24 mouse cellular contexts compared by ENCODE assay signal in the genomic region with DNA sequence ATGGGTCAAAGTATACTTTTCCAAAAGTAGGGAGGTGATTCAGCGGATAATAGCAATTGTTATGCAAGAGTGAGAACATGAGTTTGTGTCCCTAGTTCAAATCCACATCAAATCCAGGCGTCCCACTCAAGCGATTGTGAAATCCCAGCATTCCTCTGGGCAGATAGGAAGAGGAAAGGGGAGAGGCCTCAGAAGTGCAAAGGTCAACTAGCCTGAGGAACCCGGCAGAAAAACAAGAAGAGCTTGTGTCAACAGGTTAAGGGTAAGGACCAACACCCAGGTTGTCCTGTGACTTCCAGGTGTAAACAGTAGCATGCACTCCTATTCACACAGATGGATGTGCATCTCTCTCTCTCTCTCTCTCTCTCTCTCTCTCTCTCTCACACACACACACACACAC.
A peak's percentile ranks its signal among the peaks of the same experiment; 100 is the strongest.
DNase-seq lines count a peak whose midpoint lies in the region; ATAC-seq and TF ChIP-seq lines count a peak whose summit lies in the region.
"Had no signal": no experiment of that assay in that cellular context is flagged by ENCODE, and none has a peak within 500 bp of the region (broad histone marks: within the 10 kb centered on the region; RNA-seq: fewer than 3 reads in every experiment).

No protein-coding gene starts in this region.

- TF ChIP-seq EP300 in liver, postnatal 0 days (IDR thresholded peaks at IDR 0.05; ENCODE audit: low read depth) = no peak

- ATAC-seq in liver, postnatal 0 days = no peak
- peak; percentile 52 for ATAC-seq in intestine, postnatal 0 days
- ATAC-seq: activated CD4-positive, CD25-positive, alpha-beta regulatory T cell, adult 4 months; CD4-positive, CD25-positive, alpha-beta regulatory T cell, adult 4 months; forebrain, embryonic 13.5 days; forebrain, embryonic 16.5 days; Patski had no signal

- H3K9ac ChIP-seq in liver, adult 2 months (ENCODE audit: low read depth, low read length) = no peak overlapping the region
- no peak overlapping the region for H3K9ac ChIP-seq in liver, postnatal 0 days (replicated peaks)
- H3K9ac ChIP-seq in intestine, postnatal 0 days (ENCODE audit: low read depth, low read length) = no peak overlapping the region
- H3K9ac ChIP-seq: forebrain, embryonic 13.5 days; hindbrain, embryonic 15.5 days had no signal

- H3K9me3 ChIP-seq in liver, postnatal 0 days (ENCODE audit: low read length) = no peaks in the 10 kb centered on the region
- no peaks in the 10 kb centered on the region for H3K9me3 ChIP-seq in intestine, postnatal 0 days (ENCODE audit: control insufficient read depth)
- H3K9me3 ChIP-seq: forebrain, embryonic 10.5 days; forebrain, embryonic 13.5 days; hindbrain, embryonic 12.5 days; hindbrain, embryonic 15.5 days had no signal

- H3K4me2 ChIP-seq in liver, postnatal 0 days (ENCODE audit: low read depth, low read length) = no peak overlapping the region
- H3K4me2 ChIP-seq in intestine, postnatal 0 days (replicated peaks; ENCODE audit: low read depth) = no peak overlapping the region
- H3K4me2 ChIP-seq: forebrain, embryonic 13.5 days; heart, embryonic 11.5 days; hindbrain, embryonic 12.5 days; hindbrain, embryonic 15.5 days had no signal

- no peak overlapping the region for H3K27ac ChIP-seq in liver, adult 2 months (replicated peaks; ENCODE audit: insufficient read depth, low read depth, low read length)
- no peak overlapping the region for H3K27ac ChIP-seq in liver, postnatal 0 days (ENCODE audit: low read depth)
- H3K27ac ChIP-seq in intestine, postnatal 0 days (ENCODE audit: low read depth, low read length) = no peak overlapping the region
- H3K27ac ChIP-seq: forebrain, embryonic 10.5 days; forebrain, embryonic 13.5 days; gastrocnemius, adult 2 months; hindbrain, embryonic 12.5 days; hindbrain, embryonic 15.5 days had no signal

- H3K4me1 ChIP-seq in liver, adult 2 months (ENCODE audit: control insufficient read depth, insufficient read depth, low read length) = no peaks in the 10 kb centered on the region
- peaks cover 24% of the 10 kb centered on the region for H3K4me1 ChIP-seq in liver, postnatal 0 days (ENCODE audit: insufficient read depth)
- peaks cover 15% of the 10 kb centered on the region; the same call in 1 of the 2 replicates for H3K4me1 ChIP-seq in intestine, postnatal 0 days (replicated peaks; ENCODE audit: control insufficient read depth, insufficient read depth, low read length)

- H3K79me2 ChIP-seq in liver, adult 2 months (ENCODE audit: control insufficient read depth, insufficient read depth, low read length) = no peaks in the 10 kb centered on the region

- H3K36me3 ChIP-seq in liver, adult 2 months (ENCODE audit: control insufficient read depth, insufficient read depth, low read length) = no peaks in the 10 kb centered on the region
- H3K36me3 ChIP-seq in liver, postnatal 0 days (replicated peaks; ENCODE audit: insufficient read depth, low read length) = no peaks in the 10 kb centered on the region
- H3K36me3 ChIP-seq in intestine, postnatal 0 days (ENCODE audit: control insufficient read depth, insufficient read depth) = no peaks in the 10 kb centered on the region
- H3K36me3 ChIP-seq: forebrain, embryonic 10.5 days; G1E; hindbrain, embryonic 12.5 days; hindbrain, embryonic 15.5 days had no signal

- TF ChIP-seq CTCF in liver, adult 2 months (IDR thresholded peaks at IDR 0.05; ENCODE audit: low read depth, low read length) = no peak
- TF ChIP-seq CTCF in liver, postnatal 0 days (IDR thresholded peaks at IDR 0.05; ENCODE audit: low read depth) = no peak
- TF ChIP-seq CTCF in intestine, postnatal 0 days (IDR thresholded peaks at IDR 0.05; ENCODE audit: low read depth) = no peak

- DNase-seq in liver, adult 2 months (ENCODE audit: extremely low read depth, low read depth, low spot score) = peak; percentile 62
- DNase-seq in liver, postnatal 0 days = no peak
- peak; percentile 43 for DNase-seq in R1 (ENCODE audit: low read depth, low spot score)
- DNase-seq in left cerebral cortex, postnatal 10 days (ENCODE audit: extremely low spot score in 1 of 2, low spot score in 2 of 2) = no peak
- no peak for DNase-seq in left cerebral cortex, postnatal 36 days (ENCODE audit: low spot score in 2 of 2)
- DNase-seq: adrenal gland, postnatal 10 days; adrenal gland, postnatal 36 days; cerebellum, adult 2 months; cerebellum, adult 9-11 months; cerebellum, postnatal 25 days; gastrocnemius, adult 2 months; gastrocnemius, postnatal 14 days; heart, adult 11 months had no signal

- intact Hi-C loops in left cerebral cortex, postnatal 10 days (cut with DNase I) = loop anchor here (10.0 kb wide), 1 partner anchor 125 kb away; a partner anchor contains a TSS
- intact Hi-C loops in left cerebral cortex, postnatal 36 days (cut with DNase I) = no loop called here

- H3K27me3 ChIP-seq in liver, adult 2 months (ENCODE audit: control insufficient read depth, insufficient read depth, low read length) = no peaks in the 10 kb centered on the region
- H3K27me3 ChIP-seq in liver, postnatal 0 days (ENCODE audit: insufficient read depth, low read length) = no peaks in the 10 kb centered on the region
- H3K27me3 ChIP-seq in intestine, postnatal 0 days (replicated peaks; ENCODE audit: control insufficient read depth, insufficient read depth, low read length) = no peaks in the 10 kb centered on the region
- H3K27me3 ChIP-seq: Patski had no signal

- WGBS in liver, adult 2 months = 27% methylated on average over 4 of the region's 4 CpGs
- WGBS in liver, postnatal 0 days (ENCODE audit: insufficient replicate concordance) = 48% methylated on average over 4 of the region's 4 CpGs
- WGBS in intestine, postnatal 0 days = 41% methylated on average over 4 of the region's 4 CpGs

- no peak for TF ChIP-seq POLR2A in liver, adult 2 months (IDR thresholded peaks at IDR 0.05; ENCODE audit: extremely low read depth, insufficient read depth, low read length)

- no peak overlapping the region for H3K4me3 ChIP-seq in liver, adult 2 months (ENCODE audit: insufficient read depth, low read depth, low read length)
- no peak overlapping the region for H3K4me3 ChIP-seq in liver, postnatal 0 days (ENCODE audit: low read depth, low read length)
- no peak overlapping the region for H3K4me3 ChIP-seq in intestine, postnatal 0 days (ENCODE audit: low read depth, low read length)
- H3K4me3 ChIP-seq: forebrain, embryonic 10.5 days; forebrain, embryonic 13.5 days; gastrocnemius, adult 2 months; hindbrain, embryonic 12.5 days; hindbrain, embryonic 15.5 days had no signal

Comparison
In these comparisons a context has a peak if more than half of its experiments do, and no peak if none do; other contexts are left out.
1. DNase-seq: peak in liver, adult 2 months (single experiment) and R1 (single experiment); none in liver, postnatal 0 days (single experiment), left cerebral cortex, postnatal 10 days (0 of 2) and left cerebral cortex, postnatal 36 days (0 of 2).